Mouse (Mus musculus) Patski (cell line): ENCODE data around the gene Adamts20. TPM values are rescaled to one million over a fixed set of nuclear protein-coding genes. Genes with fewer than 3 reads are reported as not detected.

Experiments
- ATAC-seq: fragments of 100-300 bp; one replicate; pipeline ENCODE4 v1.8.0; 2021
- CTCF ChIA-PET: fragments of 350-600 bp; sonication (Branson Sonifier 250); formaldehyde crosslinking; loops from one replicate; lab custom pipeline; 2022; ENCODE audit warnings: inconsistent platforms; lab: Charles Lee
- POLR2A ChIA-PET: fragments of 350-600 bp; sonication (Branson Sonifier 250); formaldehyde crosslinking; loops from one replicate; lab custom pipeline; 2022; ENCODE audit warnings: antibody characterized with exemption, inconsistent platforms; lab: Charles Lee
- DNase-seq: peaks from one replicate; pipeline ENCODE4 v3.0.0-alpha.2; 2011; ENCODE audit warnings: low read depth, low spot score
- H3K27me3 ChIP-seq: fragments of 371-371 bp; one replicate; pipeline ENCODE4 v1.5.1; 2021
- CTCF ChIP-seq: fragments of 100-300 bp; IDR thresholded peaks from one replicate; pipeline ENCODE4 v1.5.1; 2021
- in situ Hi-C: fragments of 300-500 bp; cut with MboI; formaldehyde crosslinking; loops from 3 replicates; pipeline ENCODE4 v1.11.1; 2018; ENCODE audit warnings: low pct_unique_long_range_greater_than_20kb, mixed read lengths
- polyA plus RNA-seq: library from polyadenylated mRNA; unstranded; gene quantifications from one replicate; pipeline ENCODE4 v1.2.3, GENCODE M21; 2021

The Adamts20 gene
- polyA plus RNA-seq, 1 experiment from 2014 or later = 0.03 TPM

GRCm38 (mm10) chr15:94254091-94254860 lies 210.9 kb downstream of the Adamts20 start:
- in situ Hi-C loops = no loop called here
- H3K27me3 ChIP-seq = no peaks in the 10 kb centered on the region
- ChIA-PET POLR2A (no interaction called here), CTCF (no interaction called here)
- DNase-seq (no peak), ATAC-seq (no peak)
- no peak for TF ChIP-seq CTCF

GRCm38 (mm10) chr15:94252962-94253712 lies 212.1 kb downstream of the Adamts20 start:
- no peaks in the 10 kb centered on the region for H3K27me3 ChIP-seq
- POLR2A ChIA-PET = no interaction called here
- TF ChIP-seq CTCF = peak; percentile 47
- DNase-seq = no peak
- CTCF ChIA-PET = interaction anchor here (1.0 kb wide), 1 partner anchor 267 kb away, joined by 4 read pairs; no protein-coding TSS in a partner anchor
- ATAC-seq = no peak
- in situ Hi-C loops = no loop called here

GRCm38 (mm10) chr15:94249766-94250165 lies 215.5 kb downstream of the Adamts20 start:
- ATAC-seq (no peak), DNase-seq (no peak)
- ChIA-PET POLR2A (interaction anchor here (0.6 kb wide), 1 partner anchor 634 kb away, joined by 3 read pairs; no protein-coding TSS in a partner anchor), CTCF (interaction anchor here (1.5 kb wide), 1 partner anchor 13 kb away, joined by 3 read pairs; no protein-coding TSS in a partner anchor)
- H3K27me3 ChIP-seq = no peaks in the 10 kb centered on the region
- in situ Hi-C loops = no loop called here
- TF ChIP-seq CTCF = no peak

DNA sequence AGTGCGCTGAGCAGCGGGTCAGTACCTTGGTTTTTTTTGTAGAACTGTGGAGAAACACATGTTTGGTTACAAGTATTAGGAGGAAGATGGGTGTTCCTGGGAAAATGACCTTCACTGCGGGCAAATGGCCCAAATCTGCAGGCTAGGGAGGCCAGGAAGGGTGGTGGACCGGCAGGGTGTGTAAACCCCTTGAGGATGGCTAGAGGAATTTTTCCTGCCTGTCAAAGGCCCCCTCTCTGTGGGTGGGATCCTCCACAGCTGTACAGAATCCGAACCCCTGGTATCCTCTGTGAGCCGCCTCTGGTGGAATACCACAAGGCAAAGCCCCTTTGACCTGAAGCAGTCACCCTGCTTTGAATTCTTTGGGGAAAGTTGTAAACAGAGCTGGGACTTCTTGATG lies 216.8 kb downstream of the Adamts20 start:
- no peaks in the 10 kb centered on the region for H3K27me3 ChIP-seq
- in situ Hi-C loops = no loop called here
- ATAC-seq (no peak), DNase-seq (no peak)
- CTCF ChIA-PET = interaction anchor here (0.7 to 0.8 kb wide), 2 partner anchors 10 to 907 kb away, joined by 3 read pairs; no protein-coding TSS in a partner anchor
- TF ChIP-seq CTCF = no peak
- POLR2A ChIA-PET = interaction anchor here (0.5 kb wide), 1 partner anchor 954 kb away, joined by 4 read pairs; no protein-coding TSS in a partner anchor

GRCm38 (mm10) chr15:94246669-94247068 lies 218.5 kb downstream of the Adamts20 start:
- no peak for TF ChIP-seq CTCF
- no peak for DNase-seq
- no peaks in the 10 kb centered on the region for H3K27me3 ChIP-seq
- POLR2A ChIA-PET = no interaction called here
- in situ Hi-C loops = no loop called here
- CTCF ChIA-PET = no interaction called here
- no peak for ATAC-seq

- POLR2A ChIA-PET = no interaction called here
- no peaks in the 10 kb centered on the region for H3K27me3 ChIP-seq
- DNase-seq = no peak
- no peak for TF ChIP-seq CTCF
- CTCF ChIA-PET = interaction anchor here (1.8 kb wide), 1 partner anchor 12 kb away, joined by 4 read pairs; no protein-coding TSS in a partner anchor
- in situ Hi-C loops = no loop called here
- ATAC-seq = no peak
Observed at GRCm38 (mm10) chr15:94244336-94244735, 220.9 kb downstream of the Adamts20 start.

- ChIA-PET POLR2A (no interaction called here), CTCF (no interaction called here)
- in situ Hi-C loops = no loop called here
- no peak for TF ChIP-seq CTCF
- DNase-seq = no peak
- no peak for ATAC-seq
- peaks cover 5% of the 10 kb centered on the region for H3K27me3 ChIP-seq
Observed at GRCm38 (mm10) chr15:94242133-94242532, 223.1 kb downstream of the Adamts20 start.

GRCm38 (mm10) chr15:94239637-94240036 lies 225.6 kb downstream of the Adamts20 start:
- peak; percentile 41 for TF ChIP-seq CTCF
- DNase-seq (no peak), ATAC-seq (no peak)
- in situ Hi-C loops = no loop called here
- peaks cover 5% of the 10 kb centered on the region for H3K27me3 ChIP-seq
- ChIA-PET CTCF (no interaction called here), POLR2A (no interaction called here)

DNA sequence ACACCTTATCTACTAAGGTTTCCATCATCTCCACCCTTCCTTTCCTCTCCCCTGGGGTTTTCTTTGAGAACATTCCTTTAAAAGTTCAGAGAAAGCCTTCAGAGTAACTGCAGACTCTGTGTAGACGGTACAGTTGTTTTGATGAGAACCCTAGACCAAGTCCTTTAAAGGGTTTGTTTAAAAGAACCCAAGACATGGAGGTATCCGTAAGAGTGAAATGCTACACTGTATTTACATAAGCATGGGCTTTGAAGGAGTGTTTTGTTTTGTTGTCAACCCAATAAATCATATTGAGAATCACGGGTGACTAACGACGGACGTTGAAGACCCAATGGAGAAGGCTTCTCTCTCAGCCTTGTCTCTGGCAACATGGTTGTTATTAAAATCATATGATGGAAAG lies 226.1 kb downstream of the Adamts20 start:
- CTCF ChIA-PET = interaction anchor here (1.2 kb wide), 1 partner anchor 10 kb away, joined by 3 read pairs; no protein-coding TSS in a partner anchor
- POLR2A ChIA-PET = no interaction called here
- no peak for TF ChIP-seq CTCF
- DNase-seq = no peak
- ATAC-seq = no peak
- peaks cover 5% of the 10 kb centered on the region for H3K27me3 ChIP-seq
- in situ Hi-C loops = no loop called here

- ATAC-seq = no peak
- POLR2A ChIA-PET = no interaction called here
Observed at GRCm38 (mm10) chr15:94238058-94238876, 227.0 kb downstream of the Adamts20 start.

More at GRCm38 (mm10) chr15:94238058-94238876, 227.0 kb downstream of the Adamts20 start:
- TF ChIP-seq CTCF = no peak
- CTCF ChIA-PET = interaction anchor here (1.2 kb wide), 1 partner anchor 10 kb away, joined by 3 read pairs; no protein-coding TSS in a partner anchor
- H3K27me3 ChIP-seq = peaks cover 5% of the 10 kb centered on the region
- in situ Hi-C loops = no loop called here
- DNase-seq = no peak
